Mouse (Mus musculus) small intestine, adult 2 months (tissue): ENCODE data around the gene Tsga10ip. TPM values are rescaled to one million over a fixed set of nuclear protein-coding genes. Genes with fewer than 3 reads are reported as not detected.
A peak's percentile ranks its signal among the peaks of the same experiment; 100 is the strongest.

Source experiments
- H3K27ac ChIP-seq: fragments of 200-500 bp; 2 replicates; pipeline ENCODE4 v1.5.1; 2012; ENCODE audit warnings: low read depth, low read length, control low read depth, inconsistent platforms; ENCODE audit not compliant: insufficient read depth
- H3K27me3 ChIP-seq: fragments of 200-500 bp; 2 replicates; pipeline ENCODE4 v1.6.1; 2012; ENCODE audit warnings: mild to moderate bottlenecking, moderate library complexity, low read length, inconsistent platforms; ENCODE audit not compliant: control insufficient read depth, insufficient read depth
- H3K36me3 ChIP-seq: fragments of 200-500 bp; 2 replicates; pipeline ENCODE4 v1.6.1; 2012; ENCODE audit warnings: mild to moderate bottlenecking, low read length, control low read depth, inconsistent platforms; ENCODE audit not compliant: control insufficient read depth, insufficient read depth
- H3K4me1 ChIP-seq: fragments of 200-500 bp; 2 replicates; pipeline ENCODE4 v1.6.1; 2012; ENCODE audit warnings: low read length, inconsistent platforms, mixed read lengths; ENCODE audit not compliant: control insufficient read depth, insufficient read depth, insufficient read length
- H3K4me3 ChIP-seq: fragments of 200-500 bp; 2 replicates; pipeline ENCODE4 v1.5.1; 2012; ENCODE audit warnings: low read depth, mild to moderate bottlenecking, control low read depth, inconsistent platforms, low read length, moderate library complexity
- CTCF ChIP-seq: fragments of 200-500 bp; IDR thresholded peaks from 2 replicates; pipeline ENCODE4 v1.5.1; 2012; ENCODE audit warnings: low read depth, mild to moderate bottlenecking, control low read depth, inconsistent platforms, low read length, moderate library complexity, mixed read lengths; ENCODE audit not compliant: insufficient replicate concordance, insufficient read length; ENCODE audit errors: extremely low read depth
- POLR2A ChIP-seq: fragments of 200-500 bp; IDR thresholded peaks from 2 replicates; pipeline ENCODE4 v1.6.1; 2012; ENCODE audit warnings: low read depth, mild to moderate bottlenecking, control low read depth, inconsistent platforms, low read length, moderate library complexity
- WGBS: fragments of 180-500 bp; shearing (Covaris S2); methylation state at CpG from one replicate; pipeline ENCODE4 v1.1.7; 2018; 5-methylcytosine and 5-hydroxymethylcytosine counted together
- polyA plus RNA-seq: library from polyadenylated mRNA; depleted of rRNA; stranded (reverse); fragments of >200 nt; gene quantifications from 2 replicates; pipeline ENCODE4 v1.2.3, GENCODE M21; 2012

Gene Tsga10ip
- polyA plus RNA-seq, 1 experiment, result 1.4 TPM

- no peak overlapping the region for H3K4me3 ChIP-seq
- no peak overlapping the region for H3K27ac ChIP-seq
- peaks cover 17% of the 10 kb centered on the region for H3K4me1 ChIP-seq
- TF ChIP-seq CTCF, result no peak
- no peak for TF ChIP-seq POLR2A
- no peaks in the 10 kb centered on the region for H3K27me3 ChIP-seq
- WGBS, result 87% methylated on average over 2 of the region's 2 CpGs
- peaks cover 11% of the 10 kb centered on the region; the same call in 1 of the 2 replicates for H3K36me3 ChIP-seq
Measured at GRCm38 (mm10) chr19:5428083-5428482, 25.8 kb upstream of the Tsga10ip start.

- H3K27me3 ChIP-seq, result no peaks in the 10 kb centered on the region
- peaks cover 22% of the 10 kb centered on the region for H3K36me3 ChIP-seq
- WGBS, result 86% methylated on average over 13 of the region's 13 CpGs
- peaks cover 17% of the 10 kb centered on the region for H3K4me1 ChIP-seq
- TF ChIP-seq CTCF (no peak), POLR2A (no peak)
- H3K4me3 ChIP-seq, result no peak overlapping the region
- no peak overlapping the region for H3K27ac ChIP-seq
Measured at GRCm38 (mm10) chr19:5426640-5427290, 24.4 kb upstream of the Tsga10ip start.

- Histone ChIP-seq H3K27me3 (no peaks in the 10 kb centered on the region), H3K27ac (peak overlapping the region; percentile 89; the same call in 1 of the 2 replicates), H3K4me3 (peak overlapping the region; percentile 79), H3K36me3 (peaks cover 24% of the 10 kb centered on the region), H3K4me1 (peaks cover 17% of the 10 kb centered on the region)
- WGBS, result 77% methylated on average over 18 of the region's 18 CpGs
- no peak for TF ChIP-seq POLR2A
- TF ChIP-seq CTCF, result no peak
Measured at GRCm38 (mm10) chr19:5425906-5426565, 23.7 kb upstream of the Tsga10ip start.

- Histone ChIP-seq H3K27ac (peak within 1 kb of the TSS; percentile 89), H3K4me3 (peak within 1 kb of the TSS; percentile 93), H3K36me3 (peaks cover 30% of the 10 kb centered on the region), H3K27me3 (no peaks in the 10 kb centered on the region), H3K4me1 (peaks cover 17% of the 10 kb centered on the region)
- under 1% methylated on average over 80 of the region's 87 CpGs for WGBS
- TF ChIP-seq POLR2A, result peak; percentile 51; the same call in 1 of the 2 replicates
- no peak for TF ChIP-seq CTCF
Measured at GRCm38 (mm10) chr19:5424782-5425741, 22.7 kb upstream of the Tsga10ip start, which contains the start of the genes Drap1 and AI837181. TSS of gene Drap1 (minus strand) at chr19:5424979. TSS of gene AI837181 (plus strand) at chr19:5425144.

- Histone ChIP-seq H3K27ac (peak overlapping the region; percentile 69), H3K27me3 (no peaks in the 10 kb centered on the region), H3K4me3 (peak overlapping the region; percentile 93), H3K4me1 (peaks cover 17% of the 10 kb centered on the region), H3K36me3 (peaks cover 30% of the 10 kb centered on the region)
- WGBS, result 1% methylated on average over 41 of the region's 48 CpGs
- TF ChIP-seq CTCF (no peak), POLR2A (no peak)
Measured at GRCm38 (mm10) chr19:5424092-5424781, 21.9 kb upstream of the Tsga10ip start.

- H3K27ac ChIP-seq, result no peak overlapping the region
- 54% methylated on average over 12 of the region's 12 CpGs for WGBS
Measured at GRCm38 (mm10) chr19:5423561-5423960, 21.2 kb upstream of the Tsga10ip start.

More at GRCm38 (mm10) chr19:5423561-5423960, 21.2 kb upstream of the Tsga10ip start:
- TF ChIP-seq POLR2A (no peak), CTCF (no peak)
- H3K27me3 ChIP-seq, result no peaks in the 10 kb centered on the region
- peak overlapping the region; percentile 93 for H3K4me3 ChIP-seq
- peaks cover 17% of the 10 kb centered on the region for H3K4me1 ChIP-seq
- H3K36me3 ChIP-seq, result peaks cover 30% of the 10 kb centered on the region
